Mouse (Mus musculus): ENCODE data around the gene Gm20509. TPM values are rescaled to one million over a fixed set of nuclear protein-coding genes. Genes with fewer than 3 reads are reported as not detected.

The Gm20509 gene
- total RNA-seq, 2 experiments from 2014 or later = not detected

DNA sequence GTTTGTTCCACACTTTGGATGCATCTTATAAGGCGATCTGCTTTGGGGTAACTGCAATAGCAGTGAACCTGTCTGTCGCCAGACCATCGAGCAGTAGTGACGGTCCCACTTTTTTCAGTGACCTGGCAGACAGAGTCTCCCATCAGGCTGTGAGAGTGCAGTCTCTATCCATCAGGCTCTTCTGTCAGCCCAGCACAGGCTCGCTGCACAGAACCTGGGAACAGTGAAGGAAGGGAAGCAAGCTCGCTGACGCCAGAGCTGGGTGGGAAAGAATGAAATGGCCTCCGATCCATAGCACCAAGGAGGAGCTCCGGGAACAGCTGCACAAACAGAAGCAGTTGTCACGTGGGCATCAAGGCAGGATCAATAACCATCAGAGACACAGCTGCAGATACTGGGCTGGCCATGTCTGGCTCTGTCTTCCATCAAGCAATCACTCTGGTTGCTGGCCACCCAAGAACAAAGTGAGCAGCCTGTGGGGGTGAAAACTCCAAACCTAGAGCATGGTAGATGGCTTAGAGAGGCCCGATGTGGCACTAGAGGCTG lies 35.1 kb downstream of the Gm20509 start:
- DNase-seq (ENCODE audit: extremely low spot score in 1 of 2, low spot score in 2 of 2) = no peak
- intact Hi-C loops (cut with DNase I) = no loop called here
- no peak for TF ChIP-seq CTCF (IDR thresholded peaks at IDR 0.05)
- Histone ChIP-seq H3K4me3 (no peak overlapping the region), H3K27ac (no peak overlapping the region)

DNA sequence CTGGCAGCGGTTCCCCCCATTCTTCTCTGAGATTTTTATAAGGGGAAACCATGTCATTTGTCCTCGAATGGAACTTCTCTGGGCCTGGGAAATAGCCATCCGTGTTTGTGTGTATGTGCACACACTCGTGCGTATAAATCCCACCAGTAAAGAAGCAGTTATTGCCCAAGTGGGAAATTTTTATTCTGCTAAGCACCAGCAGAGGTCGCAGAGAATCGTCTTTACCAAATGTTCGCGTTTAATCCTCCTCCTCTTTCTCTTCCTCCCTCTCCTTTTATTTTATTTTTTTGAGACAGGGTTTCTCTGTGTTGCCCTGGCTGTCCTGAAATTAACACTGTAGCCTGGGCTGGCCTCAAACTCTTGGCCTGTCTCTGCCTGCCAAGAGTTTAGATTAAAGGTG lies 52.1 kb downstream of the Gm20509 start:
- DNase-seq (ENCODE audit: extremely low spot score in 1 of 2, low spot score in 2 of 2) = no peak
- TF ChIP-seq CTCF (IDR thresholded peaks at IDR 0.05) = peak; percentile 57
- Histone ChIP-seq H3K27ac (no peak overlapping the region), H3K4me3 (no peak overlapping the region)
- intact Hi-C loops (cut with DNase I) = no loop called here

DNA sequence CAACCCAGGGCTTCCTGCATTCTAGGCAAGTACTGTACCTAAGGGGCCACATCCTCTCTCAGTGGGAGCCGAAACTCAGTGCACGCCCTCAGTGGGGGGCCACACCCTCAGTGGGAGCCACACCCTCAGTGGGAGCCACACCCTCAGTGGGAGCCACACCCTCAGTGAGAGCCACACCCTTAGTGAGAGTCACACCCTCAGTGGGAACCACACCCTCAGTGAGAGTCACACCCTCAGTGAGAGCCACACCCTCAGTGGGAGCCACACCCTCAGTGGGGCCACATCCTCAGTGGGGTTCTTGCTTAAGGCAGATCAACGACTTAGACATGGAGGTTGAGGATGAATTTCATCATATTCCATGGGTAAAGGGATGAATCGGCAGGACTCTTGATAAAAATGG lies 55.7 kb downstream of the Gm20509 start:
- intact Hi-C loops (cut with DNase I) = loop anchor here (2.0 kb wide), 1 partner anchor 921 kb away; no protein-coding TSS in a partner anchor

DNA sequence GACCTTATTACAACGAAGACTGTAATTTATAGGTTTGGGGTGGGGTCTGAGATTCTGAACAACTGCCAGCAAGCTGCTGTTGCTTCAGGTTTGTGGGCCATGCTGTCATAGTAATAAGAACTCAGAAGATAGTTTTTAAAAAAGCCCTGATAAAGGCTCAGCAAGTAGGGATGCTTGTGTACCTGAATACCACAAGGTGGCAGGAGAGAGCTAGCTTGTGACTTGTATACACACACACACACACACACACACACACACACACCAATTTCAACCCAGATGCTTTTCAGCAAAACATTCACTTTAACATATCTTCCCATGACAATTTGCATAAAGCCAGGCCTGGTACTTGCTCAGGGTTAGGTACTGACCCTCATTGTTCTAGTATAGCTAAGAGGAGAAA lies 57.0 kb downstream of the Gm20509 start:
- intact Hi-C loops (cut with DNase I) = loop anchor here (1.0 kb wide), 1 partner anchor 824 kb away; no protein-coding TSS in a partner anchor
- no peak overlapping the region for H3K4me3 ChIP-seq
- no peak overlapping the region for H3K27ac ChIP-seq
- peak in 1 of 2 experiments; percentile 19 for DNase-seq (ENCODE audit: extremely low spot score in 1 of 2, low spot score in 2 of 2)
- peak; percentile 54 for TF ChIP-seq CTCF (IDR thresholded peaks at IDR 0.05)

More for the DNA sequence above, 55.7 kb downstream of the Gm20509 start:
- H3K27ac ChIP-seq = no peak overlapping the region
- no peak for TF ChIP-seq CTCF (IDR thresholded peaks at IDR 0.05)
- no peak for DNase-seq (ENCODE audit: extremely low spot score in 1 of 2, low spot score in 2 of 2)
- H3K4me3 ChIP-seq = no peak overlapping the region

DNA sequence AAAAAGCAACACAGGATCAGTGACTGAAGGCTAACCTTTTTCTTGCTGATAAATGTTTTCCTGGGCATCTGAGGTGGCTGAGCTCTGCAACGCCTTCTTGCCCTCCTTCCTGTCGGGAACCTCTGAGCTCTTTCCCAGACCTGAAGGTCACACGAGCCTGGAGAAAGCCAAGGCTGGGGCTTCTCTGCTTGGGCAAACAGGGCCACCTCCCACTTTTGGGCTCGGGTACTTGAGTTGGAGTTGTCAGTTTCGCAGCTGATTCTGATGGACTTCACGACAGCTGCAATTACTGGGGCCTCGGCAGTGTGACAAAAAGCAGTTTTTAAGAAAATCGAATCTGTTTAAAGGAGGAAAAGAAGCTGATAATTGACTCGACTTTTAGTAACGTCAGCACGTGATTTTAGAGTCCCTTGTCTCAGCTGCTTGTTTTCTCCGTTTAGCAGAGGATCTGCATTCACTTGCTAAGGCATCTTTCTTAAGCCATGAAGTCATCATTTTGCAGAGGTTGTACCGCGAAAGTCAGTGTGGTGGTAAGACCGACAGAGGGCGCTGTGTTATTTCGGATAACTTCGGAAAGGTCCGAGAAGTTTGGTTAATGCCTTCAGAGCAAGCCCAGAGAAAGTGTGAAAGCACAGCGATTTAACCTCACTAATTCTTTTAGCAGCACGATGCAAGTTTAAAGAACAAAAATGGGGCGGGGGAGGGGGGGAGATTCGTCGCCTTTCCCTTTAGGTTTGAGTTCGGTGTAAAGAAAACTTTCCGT lies 60.5 kb downstream of the Gm20509 start:
- intact Hi-C loops (cut with DNase I) = loop anchor here (2.0 to 10.0 kb wide), 3 partner anchors 208 to 395 kb away; no protein-coding TSS in a partner anchor
- Histone ChIP-seq H3K4me3 (0 out of 2 replicates have a peak overlapping the region, but pooled peaks have one; percentile 3), H3K27ac (no peak overlapping the region)
- DNase-seq (ENCODE audit: extremely low spot score in 1 of 2, low spot score in 2 of 2) = peak; percentile 82
- peak; percentile 75 for TF ChIP-seq CTCF (IDR thresholded peaks at IDR 0.05)

DNA sequence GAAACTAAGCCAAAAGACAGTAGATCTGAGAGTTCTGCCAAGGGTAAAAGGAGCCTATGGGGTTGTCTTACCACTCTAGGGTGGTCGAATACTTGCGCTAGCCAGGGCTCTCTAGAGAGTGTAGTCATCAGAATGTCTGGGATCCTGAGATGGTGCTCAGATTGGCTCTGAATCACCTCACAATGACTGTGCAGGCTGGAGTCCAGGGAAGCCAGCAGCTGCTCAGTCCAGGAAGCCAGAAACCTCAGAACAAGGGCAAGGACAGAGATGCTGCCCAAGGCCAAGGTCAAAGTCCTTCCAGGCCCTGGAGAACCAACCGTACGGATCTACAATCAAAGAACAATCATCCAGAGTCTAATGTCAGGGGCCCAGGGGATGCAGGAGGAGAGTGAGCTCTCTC lies 63.4 kb downstream of the Gm20509 start:
- H3K4me3 ChIP-seq = no peak overlapping the region
- H3K27ac ChIP-seq = no peak overlapping the region
- TF ChIP-seq CTCF (IDR thresholded peaks at IDR 0.05) = no peak
- no peak for DNase-seq (ENCODE audit: extremely low spot score in 1 of 2, low spot score in 2 of 2)
- intact Hi-C loops (cut with DNase I) = loop anchor here (10.0 kb wide), 1 partner anchor 269 kb away; no protein-coding TSS in a partner anchor

Other genes with a start within 250 kb of the Gm20509 start
- 10 to 100 TPM; 18.6 to 19.5 TPM for gene Pygo1, start 176.8 kb upstream of the Gm20509 start, total RNA-seq (2021)
- 1 to 10 TPM; 1.5 to 1.9 TPM for gene Dyx1c1, start 143.7 kb upstream of the Gm20509 start, total RNA-seq (2021)
- gene Gm44503, start 143.6 kb upstream of the Gm20509 start, total RNA-seq (2021) = not detected
- gene Ccpg1os, start 117.1 kb upstream of the Gm20509 start, total RNA-seq (2021) = 10 to 100 TPM in 1 of 2 experiments, 1 to 10 TPM in 1; 9.2 to 10.8 TPM
- 100 to 1,000 TPM; 124 to 128 TPM for gene Ccpg1, start 117.0 kb upstream of the Gm20509 start, total RNA-seq (2021)
- 10 to 100 TPM; 15.4 to 16.2 TPM for gene Pigb, start 62.1 kb upstream of the Gm20509 start, total RNA-seq (2021)
- 1 to 10 TPM; 7.5 to 8.9 TPM for gene Rab27a, start 57.6 kb upstream of the Gm20509 start, total RNA-seq (2021)
- 1 to 10 TPM; 2.4 to 2.8 TPM for gene Khdc3, start 634 bp upstream of the Gm20509 start, total RNA-seq (2021)
- 10 to 100 TPM; 53.9 to 54.2 TPM for gene Rsl24d1, start 11.0 kb downstream of the Gm20509 start, total RNA-seq (2021)